ENCODE assay signal across 11 mouse cellular contexts in genomic region chr2:50810336-50811066, GRCm38 (mm10).
DNase-seq lines count a peak whose midpoint lies in the region; ATAC-seq and TF ChIP-seq lines count a peak whose summit lies in the region.
"Had no signal": no experiment of that assay in that cellular context is flagged by ENCODE, and none has a peak within 500 bp of the region (broad histone marks: within the 10 kb centered on the region; RNA-seq: fewer than 3 reads in every experiment).

No protein-coding gene starts in this region.

- no peak overlapping the region for H3K9ac ChIP-seq in kidney, postnatal 0 days (ENCODE audit: low read depth, low read length)
- H3K9ac ChIP-seq in kidney, embryonic 14.5 days (ENCODE audit: low read depth, low read length), result no peak overlapping the region
- H3K9ac ChIP-seq in hindbrain, embryonic 11.5 days (ENCODE audit: low read depth, low read length), result no peak overlapping the region
- H3K9ac ChIP-seq in midbrain, embryonic 16.5 days (ENCODE audit: low read depth, low read length), result 0 out of 2 replicates have a peak overlapping the region, but pooled peaks have one; percentile 2
- H3K9ac ChIP-seq: neural tube, embryonic 12.5 days had no signal

- H3K4me3 ChIP-seq in kidney, postnatal 0 days (replicated peaks; ENCODE audit: low read depth, low read length), result no peak overlapping the region
- no peak overlapping the region for H3K4me3 ChIP-seq in kidney, embryonic 14.5 days (ENCODE audit: low read length)
- no peak overlapping the region for H3K4me3 ChIP-seq in embryonic facial prominence, embryonic 10.5 days
- no peak overlapping the region for H3K4me3 ChIP-seq in hindbrain, embryonic 11.5 days (ENCODE audit: low read depth, low read length)
- no peak overlapping the region for H3K4me3 ChIP-seq in midbrain, embryonic 16.5 days (ENCODE audit: low read depth, low read length)
- H3K4me3 ChIP-seq: neural tube, embryonic 12.5 days had no signal

- no peak overlapping the region for H3K4me2 ChIP-seq in kidney, postnatal 0 days (ENCODE audit: low read length)
- no peak overlapping the region for H3K4me2 ChIP-seq in kidney, embryonic 14.5 days (replicated peaks; ENCODE audit: low read depth, low read length)
- H3K4me2 ChIP-seq in hindbrain, embryonic 11.5 days (replicated peaks; ENCODE audit: low read depth, low read length), result no peak overlapping the region
- H3K4me2 ChIP-seq in midbrain, embryonic 16.5 days (ENCODE audit: low read length), result peak overlapping the region; percentile 2
- H3K4me2 ChIP-seq: neural tube, embryonic 12.5 days had no signal

- H3K4me1 ChIP-seq in kidney, postnatal 0 days (replicated peaks; ENCODE audit: insufficient read depth, low read length), result no peaks in the 10 kb centered on the region
- H3K4me1 ChIP-seq in kidney, embryonic 14.5 days (ENCODE audit: control insufficient read depth, insufficient read depth, low read length), result 0 out of 2 replicates have a peak, but pooled peaks cover 3% of the 10 kb centered on the region
- H3K4me1 ChIP-seq in embryonic facial prominence, embryonic 10.5 days, result peaks cover 41% of the 10 kb centered on the region
- no peaks in the 10 kb centered on the region for H3K4me1 ChIP-seq in hindbrain, embryonic 11.5 days (replicated peaks; ENCODE audit: control insufficient read depth, insufficient read depth, low read length)
- H3K4me1 ChIP-seq in midbrain, embryonic 16.5 days (ENCODE audit: control insufficient read depth, insufficient read depth, low read length), result peaks cover 11% of the 10 kb centered on the region

- no peak for ATAC-seq in kidney, postnatal 0 days (replicated peaks; ENCODE audit: low FRiP score, low read depth)
- ATAC-seq in kidney, embryonic 14.5 days (ENCODE audit: low FRiP score, low TSS enrichment), result no peak
- no peak for ATAC-seq in hindbrain, embryonic 11.5 days (ENCODE audit: low FRiP score)
- ATAC-seq in midbrain, embryonic 16.5 days, result peak; percentile 89

- no peaks in the 10 kb centered on the region for H3K27me3 ChIP-seq in kidney, postnatal 0 days (ENCODE audit: insufficient read depth, low read length)
- no peaks in the 10 kb centered on the region for H3K27me3 ChIP-seq in kidney, embryonic 14.5 days (ENCODE audit: control insufficient read depth, insufficient read depth, low read length)
- H3K27me3 ChIP-seq in embryonic facial prominence, embryonic 10.5 days (replicated peaks; ENCODE audit: low read depth, poor library complexity, severe bottlenecking), result no peaks in the 10 kb centered on the region
- no peaks in the 10 kb centered on the region for H3K27me3 ChIP-seq in hindbrain, embryonic 11.5 days (ENCODE audit: control insufficient read depth, insufficient read depth, low read length)
- no peaks in the 10 kb centered on the region for H3K27me3 ChIP-seq in midbrain, embryonic 16.5 days (ENCODE audit: control insufficient read depth, insufficient read depth, low read depth, low read length)
- H3K27me3 ChIP-seq: neural tube, embryonic 12.5 days had no signal

- 29% methylated on average over 5 of the region's 5 CpGs for WGBS in kidney, postnatal 0 days
- 25% methylated on average over 5 of the region's 5 CpGs for WGBS in kidney, embryonic 14.5 days
- WGBS in embryonic facial prominence, embryonic 10.5 days, result 9% methylated on average over 5 of the region's 5 CpGs
- WGBS in hindbrain, embryonic 11.5 days, result 13% methylated on average over 5 of the region's 5 CpGs
- WGBS in midbrain, embryonic 16.5 days, result 3% methylated on average over 5 of the region's 5 CpGs

- no peaks in the 10 kb centered on the region for H3K9me3 ChIP-seq in kidney, postnatal 0 days (replicated peaks; ENCODE audit: low read length)
- no peaks in the 10 kb centered on the region for H3K9me3 ChIP-seq in kidney, embryonic 14.5 days (ENCODE audit: control insufficient read depth, low read length)
- no peaks in the 10 kb centered on the region for H3K9me3 ChIP-seq in embryonic facial prominence, embryonic 10.5 days
- H3K9me3 ChIP-seq in hindbrain, embryonic 11.5 days (ENCODE audit: control insufficient read depth, low read length), result no peaks in the 10 kb centered on the region
- H3K9me3 ChIP-seq in midbrain, embryonic 16.5 days (replicated peaks; ENCODE audit: control insufficient read depth, low read length, poor library complexity, severe bottlenecking), result no peaks in the 10 kb centered on the region
- H3K9me3 ChIP-seq: neural tube, embryonic 12.5 days had no signal

- H3K27ac ChIP-seq in kidney, postnatal 0 days, result no peak overlapping the region
- no peak overlapping the region for H3K27ac ChIP-seq in kidney, embryonic 14.5 days (ENCODE audit: low read depth, low read length)
- peak overlapping the region; percentile 83 for H3K27ac ChIP-seq in embryonic facial prominence, embryonic 10.5 days (replicated peaks)
- peak overlapping the region; percentile 66 for H3K27ac ChIP-seq in hindbrain, embryonic 11.5 days (ENCODE audit: low read depth, low read length)
- peak overlapping the region; percentile 44 for H3K27ac ChIP-seq in midbrain, embryonic 16.5 days (ENCODE audit: low read length)
- H3K27ac ChIP-seq: neural tube, embryonic 12.5 days had no signal

- TF ChIP-seq CTCF in kidney, postnatal 0 days (IDR thresholded peaks at IDR 0.05; ENCODE audit: low read depth), result no peak

- H3K36me3 ChIP-seq in kidney, postnatal 0 days (ENCODE audit: insufficient read depth, low read length), result no peaks in the 10 kb centered on the region
- no peaks in the 10 kb centered on the region for H3K36me3 ChIP-seq in kidney, embryonic 14.5 days (ENCODE audit: control insufficient read depth, insufficient read depth, low read length)
- no peaks in the 10 kb centered on the region for H3K36me3 ChIP-seq in embryonic facial prominence, embryonic 10.5 days (replicated peaks)
- H3K36me3 ChIP-seq in hindbrain, embryonic 11.5 days (ENCODE audit: control insufficient read depth, insufficient read depth, low read length), result no peaks in the 10 kb centered on the region
- H3K36me3 ChIP-seq in midbrain, embryonic 16.5 days (ENCODE audit: control insufficient read depth, insufficient read depth, low read length), result no peaks in the 10 kb centered on the region
- H3K36me3 ChIP-seq: neural tube, embryonic 12.5 days had no signal

- peak; percentile 43 for DNase-seq in kidney, postnatal 0 days (ENCODE audit: low spot score)
- peak; percentile 30 for DNase-seq in embryonic facial prominence, embryonic 10.5 days (ENCODE audit: low spot score)
- peak; percentile 46 for DNase-seq in hindbrain, embryonic 11.5 days (ENCODE audit: low spot score)
- DNase-seq in urinary bladder, postnatal 4 days (ENCODE audit: low spot score in 2 of 2), result no peak
- DNase-seq in frontal cortex, adult 2 months (ENCODE audit: extremely low spot score in 1 of 2, low spot score in 1 of 2), result no peak
- no peak for DNase-seq in gastrocnemius, adult 18-20 months (ENCODE audit: low spot score)
- DNase-seq: cerebellum, adult 18-20 months; thymus, adult 2 months had no signal

Comparison
In these comparisons a context has a peak if more than half of its experiments do, and no peak if none do; other contexts are left out.
1. DNase-seq: peak in kidney, postnatal 0 days (single experiment), embryonic facial prominence, embryonic 10.5 days (single experiment) and hindbrain, embryonic 11.5 days (single experiment); none in urinary bladder, postnatal 4 days (0 of 2), frontal cortex, adult 2 months (0 of 2) and gastrocnemius, adult 18-20 months (single experiment).
2. H3K27ac ChIP-seq: peak in embryonic facial prominence, embryonic 10.5 days (single experiment), hindbrain, embryonic 11.5 days (single experiment) and midbrain, embryonic 16.5 days (single experiment); none in kidney, postnatal 0 days (single experiment) and kidney, embryonic 14.5 days (single experiment).